Mouse (Mus musculus) brain, embryonic 14.5 days (tissue): ENCODE measurements around the gene Gm6812. TPM values are rescaled to one million over a fixed set of nuclear protein-coding genes. Genes with fewer than 3 reads are reported as not detected.
A peak's percentile ranks its signal among the peaks of the same experiment; 100 is the strongest.
"Not testable (repeated sequence)": the region's sequence is repeated elsewhere in the genome, so short reads cannot be mapped to it uniquely, and the experiment has no call there.

Experiments
- DNase-seq: peaks from one replicate; pipeline ENCODE4 v3.0.0-alpha.2; 2011; ENCODE audit warnings: low read depth
- CTCF ChIP-seq: fragments of 200-500 bp; IDR thresholded peaks from 2 replicates; pipeline ENCODE4 v1.5.1; 2012; ENCODE audit warnings: inconsistent platforms, mild to moderate bottlenecking, moderate library complexity, borderline replicate concordance; ENCODE audit not compliant: insufficient read depth, insufficient read length; ENCODE audit errors: extremely low read depth
- POLR2A ChIP-seq: fragments of 200-500 bp; IDR thresholded peaks from 2 replicates; pipeline ENCODE4 v1.6.1; 2012; ENCODE audit warnings: mild to moderate bottlenecking, inconsistent platforms, borderline replicate concordance; ENCODE audit not compliant: poor library complexity, insufficient read depth, insufficient read length, severe bottlenecking; ENCODE audit errors: extremely low read depth
- polyA plus RNA-seq: library from polyadenylated mRNA; depleted of rRNA; stranded (reverse); fragments of >200 nt; gene quantifications from 2 replicates; pipeline ENCODE4 v1.2.3, GENCODE M21; 2012; rRNA removed

Gene Gm6812
- polyA plus RNA-seq: not detected in 2 replicates

DNA sequence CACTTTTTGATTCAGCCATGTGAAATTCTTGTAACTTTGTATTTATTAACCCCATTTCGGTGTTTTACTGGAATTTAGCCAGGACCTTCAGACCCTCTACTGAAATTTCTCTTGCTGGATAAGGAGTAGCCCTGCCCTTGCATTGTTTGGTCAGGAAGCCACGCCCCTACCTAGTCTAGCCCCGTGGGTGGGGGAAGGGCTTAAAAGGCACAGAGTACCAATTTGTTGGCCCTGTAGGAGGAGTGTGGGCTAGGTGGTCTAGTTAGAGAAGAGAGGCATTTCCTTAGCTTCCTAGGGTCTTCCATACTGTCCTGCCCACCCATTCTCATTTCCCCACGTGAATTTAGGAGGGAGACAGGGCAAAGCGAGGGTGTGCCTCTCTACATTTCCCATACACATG lies at the start of gene Gm6812:
Gene Gm6812 (minus strand): TSS at position 101 of the 400 bp plus-strand sequence.
- not testable (repeated sequence) for DNase-seq

- TF ChIP-seq CTCF (no peak), POLR2A (no peak)
- peak; percentile 1 for DNase-seq
Measured at GRCm38 (mm10) chrX:68865145-68865544, 27.7 kb downstream of the Gm6812 start.

Other genes starting within 250 kb of the Gm6812 start
- 41.5 and 45.9 TPM in 2 replicates for gene Fmr1, start 214.5 kb downstream of the Gm6812 start, polyA plus RNA-seq
- 0.23 and 0.34 TPM in 2 replicates for gene Fmr1nb, start 131.2 kb downstream of the Gm6812 start, polyA plus RNA-seq
- 0.58 and 0.71 TPM in 2 replicates for gene Gm14698, start 72.0 kb downstream of the Gm6812 start, polyA plus RNA-seq